Mouse (Mus musculus): ENCODE data around the gene Hmox2.

- TF ChIP-seq CTCF (IDR thresholded peaks at IDR 0.05; ENCODE audit: insufficient read depth, low read length) = no peak
- no peak for TF ChIP-seq POLR2A (IDR thresholded peaks at IDR 0.05; ENCODE audit: borderline replicate concordance, extremely low read depth, low read depth, low read length)
Measured at GRCm38 (mm10) chr16:4742186-4742585, 16.0 kb downstream of the Hmox2 start.

All from lung, adult 2 months (tissue).